Mouse (Mus musculus): Measurements from ENCODE around the gene Creb5. TPM values are rescaled to one million over a fixed set of nuclear protein-coding genes. Genes with fewer than 3 reads are reported as not detected.

Gene Creb5
- polyA plus RNA-seq, 1 experiment from 2014 or later: 22.3 TPM

GRCm38 (mm10) chr6:53738206-53738605, 451.1 kb downstream of the Creb5 start:
- no peaks in the 10 kb centered on the region for H3K36me3 ChIP-seq (ENCODE audit: control insufficient read depth, insufficient read depth, low read length)
- DNase-seq (ENCODE audit: low spot score): no peak

GRCm38 (mm10) chr6:53741222-53741621, 454.2 kb downstream of the Creb5 start:
- WGBS: 85% methylated on average over 3 of the region's 3 CpGs

More at GRCm38 (mm10) chr6:53738206-53738605, 451.1 kb downstream of the Creb5 start:
- Histone ChIP-seq H3K9me3 (ENCODE audit: control insufficient read depth, low read length) (no peaks in the 10 kb centered on the region), H3K4me3 (ENCODE audit: low read depth, low read length) (no peak overlapping the region), H3K27me3 (ENCODE audit: control insufficient read depth, insufficient read depth, low read length) (no peaks in the 10 kb centered on the region), H3K27ac (replicated peaks; ENCODE audit: low read depth, low read length) (no peak overlapping the region), H3K4me1 (ENCODE audit: control insufficient read depth, insufficient read depth, low read length) (no peaks in the 10 kb centered on the region), H3K9ac (ENCODE audit: low read length) (no peak overlapping the region), H3K4me2 (ENCODE audit: low read depth, severe bottlenecking) (no peak overlapping the region)
- ATAC-seq (ENCODE audit: insufficient number of reproducible peaks, low FRiP score, low TSS enrichment, low read depth): no peak

More at GRCm38 (mm10) chr6:53741222-53741621, 454.2 kb downstream of the Creb5 start:
- H3K36me3 ChIP-seq (ENCODE audit: control insufficient read depth, insufficient read depth, low read length): no peaks in the 10 kb centered on the region
- no peaks in the 10 kb centered on the region for H3K4me1 ChIP-seq (ENCODE audit: control insufficient read depth, insufficient read depth, low read length)
- DNase-seq (ENCODE audit: low spot score) (no peak), ATAC-seq (ENCODE audit: insufficient number of reproducible peaks, low FRiP score, low TSS enrichment, low read depth) (no peak)
- H3K9me3 ChIP-seq (ENCODE audit: control insufficient read depth, low read length): no peaks in the 10 kb centered on the region
- H3K4me3 ChIP-seq (ENCODE audit: low read depth, low read length): no peak overlapping the region
- no peak overlapping the region for H3K4me2 ChIP-seq (ENCODE audit: low read depth, severe bottlenecking)
- no peak overlapping the region for H3K9ac ChIP-seq (ENCODE audit: low read length)
- no peak overlapping the region for H3K27ac ChIP-seq (replicated peaks; ENCODE audit: low read depth, low read length)
- H3K27me3 ChIP-seq (ENCODE audit: control insufficient read depth, insufficient read depth, low read length): no peaks in the 10 kb centered on the region

Other genes with a start within 250 kb of the Creb5 start
- gene Jazf1, start 218.6 kb upstream of the Creb5 start, polyA plus RNA-seq (2014; fragmentation: Nextera tagmentation; extraction: Ambion mirVana): 5.4 and 6.5 TPM in 2 replicates